Mouse (Mus musculus) heart, postnatal 0 days (tissue): ENCODE measurements at regions not wholly inside any gene's neighbourhood (a gene's known extent, or its start where the extent isn't known, plus 50 kb on each side); places are given as distances from the start of the nearest gene placed in this dataset.

Experiments
- CTCF ChIP-seq: IDR thresholded peaks from 2 replicates; pipeline ENCODE4 v1.5.1; 2016; ENCODE audit warnings: antibody characterized with exemption, control low read depth, low read depth
- EP300 ChIP-seq: IDR thresholded peaks from 2 replicates; pipeline ENCODE4 v1.6.1; 2016; ENCODE audit warnings: antibody characterized with exemption, low read depth

DNA sequence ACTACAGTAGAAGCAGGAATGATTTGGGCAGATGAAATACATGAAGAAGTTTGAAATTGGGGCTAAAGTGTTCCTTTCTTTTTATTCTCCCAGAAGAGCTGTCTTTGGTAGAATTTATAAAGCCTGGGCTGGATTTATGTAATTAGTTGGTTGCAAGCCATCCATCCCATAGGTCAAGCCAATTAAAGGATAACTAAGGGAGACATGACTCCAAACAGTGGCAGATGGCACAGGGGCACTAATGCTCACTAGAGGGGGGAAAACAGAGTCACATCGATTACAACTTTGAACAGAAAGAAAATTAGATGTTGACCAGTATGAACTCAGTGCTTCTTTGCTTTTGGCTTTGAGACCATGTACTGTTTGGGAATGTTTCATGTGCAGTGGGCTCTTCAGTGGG is 1246.2 kb downstream of the Hace1 start:
- TF ChIP-seq CTCF (no peak), EP300 (no peak)
